Mouse (Mus musculus) spleen, adult 2 months (tissue): ENCODE measurements around the gene Gale. TPM values are rescaled to one million over a fixed set of nuclear protein-coding genes. Genes with fewer than 3 reads are reported as not detected.
A peak's percentile ranks its signal among the peaks of the same experiment; 100 is the strongest.

Experiments used
- DNase-seq, 2 experiments: peaks; one replicate each; pipeline versions ENCODE4 v3.0.0 to v3.0.0-alpha.2; 2012 to 2021; ENCODE audit warnings: low spot score in 2 of 2, low read depth in 1 of 2
- H3K27ac ChIP-seq: fragments of 200-500 bp; 2 replicates; pipeline ENCODE4 v1.5.1; 2012; ENCODE audit warnings: low read length, inconsistent platforms; ENCODE audit not compliant: insufficient read depth
- H3K27me3 ChIP-seq: fragments of 200-500 bp; 2 replicates; pipeline ENCODE4 v1.6.1; 2012; ENCODE audit warnings: mild to moderate bottlenecking, moderate library complexity, low read length, inconsistent platforms; ENCODE audit not compliant: control insufficient read depth, insufficient read depth
- H3K36me3 ChIP-seq: fragments of 200-500 bp; 2 replicates; pipeline ENCODE4 v1.6.1; 2012; ENCODE audit warnings: mild to moderate bottlenecking, low read length, inconsistent platforms; ENCODE audit not compliant: control insufficient read depth, insufficient read depth
- H3K4me1 ChIP-seq: fragments of 200-500 bp; 2 replicates; pipeline ENCODE4 v1.6.1; 2011; ENCODE audit warnings: inconsistent platforms; ENCODE audit not compliant: control insufficient read depth, insufficient read depth, insufficient read length
- H3K4me3 ChIP-seq: fragments of 200-500 bp; 2 replicates; pipeline ENCODE4 v1.5.1; 2011; ENCODE audit warnings: mild to moderate bottlenecking, inconsistent platforms; ENCODE audit not compliant: insufficient read depth, insufficient read length; ENCODE audit errors: extremely low read depth
- CTCF ChIP-seq: fragments of 200-500 bp; IDR thresholded peaks from 2 replicates; pipeline ENCODE4 v1.5.1; 2011; ENCODE audit warnings: mild to moderate bottlenecking, inconsistent platforms; ENCODE audit not compliant: insufficient read depth, insufficient read length, insufficient replicate concordance; ENCODE audit errors: extremely low read depth
- POLR2A ChIP-seq: fragments of 200-500 bp; IDR thresholded peaks from 2 replicates; pipeline ENCODE4 v1.6.1; 2011; ENCODE audit warnings: low read depth, low read length, inconsistent platforms
- WGBS: fragments of 180-500 bp; shearing (Covaris S2); methylation state at CpG from one replicate; pipeline ENCODE4 v1.1.7; 2018; 5-methylcytosine and 5-hydroxymethylcytosine counted together
- polyA plus RNA-seq: library from polyadenylated mRNA; depleted of rRNA; stranded (reverse); fragments of >200 nt; gene quantifications from 2 replicates; pipeline ENCODE4 v1.2.3, GENCODE M21; 2012; rRNA removed

Gale gene
- 10.6 and 13.8 TPM in 2 replicates for polyA plus RNA-seq

DNA sequence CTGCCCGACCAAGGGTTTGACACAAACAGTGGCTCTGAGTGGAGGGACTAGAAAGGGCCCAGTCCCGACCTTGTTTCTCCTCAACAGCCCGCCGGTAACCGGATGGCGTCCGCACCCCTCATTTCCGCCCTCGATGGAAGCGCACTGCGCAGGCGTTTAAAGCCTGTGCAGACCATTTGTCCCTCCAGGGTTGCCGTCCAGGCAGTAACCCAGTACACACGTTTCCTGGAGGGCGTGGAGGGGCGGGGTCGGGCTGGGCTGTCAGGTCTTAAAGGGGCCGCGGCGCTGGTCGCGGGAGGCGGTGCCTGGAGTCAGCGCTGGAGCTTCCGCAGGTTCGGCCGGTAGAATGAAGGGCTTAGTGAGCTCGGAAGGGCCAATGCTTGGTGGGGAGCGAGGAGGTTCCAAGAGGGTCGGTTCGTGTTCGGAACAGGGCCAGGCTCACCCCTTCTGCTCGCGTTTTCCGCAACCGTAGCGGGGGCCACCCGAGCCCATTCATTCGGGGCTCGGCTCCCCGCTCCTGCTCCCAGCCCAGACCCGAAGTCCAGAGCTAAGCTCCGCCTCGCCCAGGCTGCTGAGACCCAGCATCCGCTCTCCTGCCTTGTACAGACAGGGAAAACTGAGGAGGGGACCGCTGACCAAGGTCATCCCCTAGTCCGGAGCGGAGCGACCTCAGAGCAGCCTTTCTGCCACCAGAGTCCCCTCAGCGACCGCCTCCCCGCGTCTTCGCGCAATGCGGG, at the start of gene Gale:
Gene Gale (plus strand): TSS at position 271 of the 737 bp plus-strand sequence.
- Histone ChIP-seq H3K36me3 (peaks cover 23% of the 10 kb centered on the region), H3K4me1 (peaks cover 8% of the 10 kb centered on the region; the same call in 1 of the 2 replicates), H3K27ac (peak within 1 kb of the TSS; percentile 94), H3K4me3 (peak within 1 kb of the TSS; percentile 72), H3K27me3 (no peaks in the 10 kb centered on the region)
- under 1% methylated on average over 56 of the region's 56 CpGs for WGBS
- DNase-seq: peak; percentile 95 to 97
- TF ChIP-seq POLR2A (peak; percentile 95), CTCF (no peak)

GRCm38 (mm10) chr4:135918635-135919279, 44.8 kb upstream of the Gale start:
- no peak for DNase-seq
- TF ChIP-seq POLR2A (no peak), CTCF (no peak)
- Histone ChIP-seq H3K4me3 (no peak overlapping the region), H3K36me3 (peaks cover 12% of the 10 kb centered on the region), H3K27me3 (no peaks in the 10 kb centered on the region), H3K27ac (peak overlapping the region; percentile 92), H3K4me1 (peaks cover 17% of the 10 kb centered on the region; the same call in 1 of the 2 replicates)
- WGBS: 27% methylated on average over 13 of the region's 13 CpGs

DNA sequence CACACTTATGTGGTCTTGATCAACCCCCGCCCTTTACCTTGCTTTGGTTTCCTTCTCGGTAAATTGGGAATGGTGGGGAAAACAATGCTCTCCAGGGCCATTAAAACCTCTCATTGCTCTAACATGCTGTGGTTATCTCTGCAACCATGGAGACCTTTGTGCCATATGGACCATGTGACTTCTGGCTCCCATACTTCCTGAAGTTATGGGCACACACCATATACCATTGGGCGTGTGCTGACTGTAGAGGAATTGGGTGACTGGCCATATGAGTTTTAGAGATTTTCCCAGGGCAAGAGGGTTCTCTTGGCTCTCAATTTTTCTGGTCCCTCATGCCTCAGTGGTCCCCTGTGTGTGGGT, 44.3 kb upstream of the Gale start:
- no peaks in the 10 kb centered on the region for H3K27me3 ChIP-seq
- peaks cover 17% of the 10 kb centered on the region; the same call in 1 of the 2 replicates for H3K4me1 ChIP-seq
- TF ChIP-seq POLR2A (no peak), CTCF (no peak)
- H3K27ac ChIP-seq: peak overlapping the region; percentile 92
- no peak for DNase-seq
- 79% methylated on average over 3 of the region's 3 CpGs for WGBS
- H3K36me3 ChIP-seq: peaks cover 12% of the 10 kb centered on the region
- no peak overlapping the region for H3K4me3 ChIP-seq

- Histone ChIP-seq H3K27ac (peak within 1 kb of the TSS; percentile 92), H3K4me1 (peaks cover 17% of the 10 kb centered on the region; the same call in 1 of the 2 replicates), H3K36me3 (peaks cover 17% of the 10 kb centered on the region), H3K4me3 (peak within 1 kb of the TSS; percentile 94), H3K27me3 (no peaks in the 10 kb centered on the region)
- under 1% methylated on average over 60 of the region's 60 CpGs for WGBS
- TF ChIP-seq POLR2A (peak; percentile 45), CTCF (peak; percentile 91)
- DNase-seq: peak; percentile 92 to 97
Observed at GRCm38 (mm10) chr4:135920304-135921241, 43.0 kb upstream of the Gale start, which contains the start of gene Fuca1. Fuca1 (plus strand) TSS chr4:135920735.

DNA sequence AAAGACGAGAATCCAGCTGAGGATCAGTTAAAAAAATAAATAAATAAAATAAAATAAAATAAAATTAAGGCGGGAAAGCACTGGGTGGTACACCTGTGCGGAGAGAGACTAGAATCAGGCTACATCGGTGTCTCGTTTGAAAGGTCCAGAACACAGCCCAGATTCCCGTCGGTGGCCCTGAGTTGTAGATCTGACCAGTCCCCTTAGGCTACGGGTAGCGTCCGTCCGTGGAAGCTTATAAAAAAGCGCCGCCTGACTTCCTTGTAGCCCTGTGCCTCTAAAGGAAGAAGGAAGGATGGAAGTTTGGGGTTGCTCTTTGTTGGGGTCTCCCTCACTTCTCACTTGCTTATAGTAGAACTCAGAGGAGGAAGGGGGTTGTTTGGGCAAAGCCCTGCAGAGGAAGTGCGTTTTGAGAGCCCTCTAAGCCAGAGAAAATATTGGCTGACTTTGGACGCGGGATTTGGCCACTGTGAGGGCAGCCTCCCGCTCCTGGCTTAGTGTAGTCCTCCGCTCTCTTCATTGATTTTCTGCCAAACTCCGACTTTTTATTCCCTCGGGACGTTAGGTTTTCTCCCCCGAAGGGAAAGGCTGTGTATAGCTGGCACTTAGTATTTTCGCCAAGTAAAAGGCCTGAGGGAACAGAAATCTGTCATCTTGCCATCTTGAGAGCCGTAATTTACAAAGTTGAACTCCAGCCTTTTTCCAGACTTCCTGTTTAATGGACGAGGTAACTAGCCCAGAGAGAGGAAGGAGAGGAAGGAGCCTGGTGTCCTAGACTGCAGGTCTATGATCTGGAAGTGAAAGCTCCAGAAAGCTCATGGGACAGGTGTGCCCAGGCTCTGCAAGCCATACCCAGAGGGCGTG, 42.0 kb upstream of the Gale start:
- no peaks in the 10 kb centered on the region for H3K27me3 ChIP-seq
- no peak for DNase-seq
- TF ChIP-seq CTCF (no peak), POLR2A (no peak)
- 3% methylated on average over 26 of the region's 26 CpGs for WGBS
- H3K4me3 ChIP-seq: peak overlapping the region; percentile 94
- H3K36me3 ChIP-seq: peaks cover 22% of the 10 kb centered on the region
- H3K27ac ChIP-seq: peak overlapping the region; percentile 75
- H3K4me1 ChIP-seq: peaks cover 17% of the 10 kb centered on the region; the same call in 1 of the 2 replicates
